Mouse (Mus musculus) embryonic fibroblast, embryonic 13.5 days (primary cell): ENCODE results near the gene Rita1.

Experiments
- CTCF ChIP-seq: IDR thresholded peaks from 2 replicates; pipeline ENCODE4 v1.5.1; 2011; ENCODE audit warnings: mild to moderate bottlenecking, control low read depth, low read length, moderate library complexity, borderline replicate concordance; ENCODE audit not compliant: insufficient read depth
- POLR2A ChIP-seq: IDR thresholded peaks from 2 replicates; pipeline ENCODE4 v1.6.1; 2011; ENCODE audit warnings: low read depth, mild to moderate bottlenecking, control low read depth, low read length, moderate library complexity

- TF ChIP-seq CTCF: no peak
- TF ChIP-seq POLR2A: no peak
Observed at GRCm38 (mm10) chr5:120651230-120651629, 38.8 kb upstream of the Rita1 start.
